Mouse (Mus musculus) frontal cortex, postnatal 14 days (tissue): ENCODE results near the gene Il9.
A peak's percentile ranks its signal among the peaks of the same experiment; 100 is the strongest.

Experiments
- DNase-seq, 2 experiments: peaks; one replicate each; pipeline ENCODE4 v3.0.0; 2022; ENCODE audit warnings: low spot score in 2 of 2

The Il9 gene

DNA sequence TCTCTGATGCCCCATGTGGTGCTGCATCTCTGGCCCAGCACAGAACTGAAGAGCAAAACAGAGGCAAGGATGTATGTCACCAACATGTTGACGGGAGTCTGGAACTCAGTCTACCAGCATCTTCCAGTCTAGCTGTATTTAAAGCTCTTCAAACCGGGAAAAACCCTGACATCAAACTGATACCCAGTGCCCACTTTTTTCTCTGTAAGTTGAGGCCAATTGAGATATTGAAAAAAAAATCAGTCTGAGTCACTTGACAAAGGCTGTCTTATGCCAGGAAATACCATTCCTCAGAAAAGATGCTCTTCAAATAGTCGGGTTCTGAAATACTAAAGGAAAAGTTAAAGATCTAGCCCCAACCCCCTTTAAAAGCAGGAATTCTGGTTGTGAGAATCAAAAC lies at the start of gene Il9:
Gene Il9, minus strand, starts transcription at position 101 of the 400 bp plus-strand sequence.
- no peak for DNase-seq

DNA sequence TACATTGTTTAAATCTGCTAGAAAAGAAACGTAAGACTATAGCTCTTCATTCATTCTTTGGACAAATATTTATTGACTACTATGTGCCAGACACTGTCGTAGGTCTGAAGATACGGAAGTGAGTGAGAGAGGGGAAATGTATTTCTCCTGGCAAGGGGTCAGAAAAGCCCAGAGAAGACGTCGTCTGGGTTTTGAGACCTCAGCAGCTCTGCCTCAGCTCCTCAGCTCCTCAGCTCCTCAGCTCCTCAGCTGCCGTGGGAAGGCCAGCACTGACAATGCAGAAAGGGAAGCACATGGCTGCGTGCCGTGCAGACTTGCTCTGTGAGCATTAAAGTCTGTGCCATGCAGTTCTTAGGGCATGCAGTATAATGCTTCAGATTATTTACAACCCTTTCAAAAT lies 47.6 kb upstream of the Il9 start:
- DNase-seq, result no peak

GRCm38 (mm10) chr13:56529031-56529430 lies 47.0 kb upstream of the Il9 start:
- no peak for DNase-seq

DNA sequence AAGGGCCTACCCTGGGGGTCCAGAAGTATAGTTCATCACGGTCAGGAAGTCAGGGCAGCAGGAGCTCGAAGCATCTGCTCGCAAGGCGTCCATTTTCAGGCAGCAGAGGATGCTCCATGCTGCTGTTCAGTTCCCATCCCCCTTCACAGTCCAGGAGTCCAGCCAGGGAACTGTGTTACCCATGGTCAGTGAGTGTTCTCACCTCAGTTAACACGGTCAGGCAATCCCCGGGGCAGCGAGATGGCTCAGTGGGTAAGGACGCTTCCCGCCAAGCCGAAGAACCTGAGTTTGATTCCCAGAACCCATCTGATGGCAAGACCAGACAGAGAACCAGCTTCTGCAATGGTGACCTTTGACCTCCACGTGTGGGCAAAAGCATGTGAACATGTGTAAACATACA lies 46.2 kb upstream of the Il9 start:
- no peak for DNase-seq

DNA sequence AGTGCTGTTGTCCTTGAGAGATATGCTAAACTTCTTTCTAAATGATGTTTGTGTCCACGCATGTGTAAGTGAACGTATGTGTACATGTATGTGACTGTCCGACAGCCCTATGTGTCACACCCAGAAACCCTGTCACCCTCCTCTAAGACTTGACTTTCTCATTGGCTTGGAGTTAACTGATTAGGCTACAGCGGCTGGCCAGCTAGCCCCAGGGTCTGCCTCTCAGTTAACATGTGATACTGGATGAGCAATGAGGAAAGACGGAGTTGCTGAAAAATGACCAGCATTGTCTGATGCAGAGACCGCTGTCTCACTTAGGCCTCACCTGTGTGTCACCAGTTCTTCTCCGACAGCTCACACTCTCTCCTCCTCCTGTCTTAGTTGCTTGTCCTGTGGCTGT lies 45.8 kb upstream of the Il9 start:
- DNase-seq, result no peak

DNA sequence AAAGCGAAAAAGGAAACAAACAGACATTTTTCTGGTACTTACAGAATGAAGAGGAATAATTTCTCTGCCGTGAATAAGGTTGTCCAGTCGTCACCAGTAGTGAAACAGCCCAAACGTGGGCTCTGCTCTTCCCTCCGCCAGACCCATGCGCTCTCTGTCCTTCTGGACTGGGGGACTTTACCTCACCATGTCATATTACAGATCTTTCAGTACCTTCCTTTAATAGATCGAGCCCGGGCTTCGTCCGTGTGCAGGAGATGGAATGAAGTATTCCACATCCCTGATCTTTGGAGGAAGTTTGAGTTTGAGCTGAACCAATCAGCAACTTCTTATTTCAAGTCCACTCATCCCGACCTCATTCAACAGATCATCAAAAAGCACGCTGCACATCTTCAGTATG lies 44.8 kb upstream of the Il9 start:
- DNase-seq, result no peak

DNA sequence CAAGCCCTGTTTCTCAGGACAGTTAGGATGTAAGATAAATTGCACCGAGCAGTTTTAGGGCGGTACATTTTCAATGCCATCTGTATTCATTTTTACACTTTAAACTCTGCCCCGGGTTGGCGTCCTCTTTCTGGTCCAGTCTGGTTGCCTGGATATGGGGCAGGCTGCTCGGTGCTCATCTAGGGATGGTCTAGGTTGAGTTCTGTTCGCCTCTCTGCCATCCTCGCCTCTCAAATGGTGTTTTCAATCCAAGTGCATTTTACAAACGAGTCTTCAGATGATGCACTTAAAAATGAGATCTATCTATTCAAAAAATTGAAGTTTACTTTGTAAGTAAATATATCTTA lies 40.7 kb upstream of the Il9 start:
- no peak for DNase-seq

DNA sequence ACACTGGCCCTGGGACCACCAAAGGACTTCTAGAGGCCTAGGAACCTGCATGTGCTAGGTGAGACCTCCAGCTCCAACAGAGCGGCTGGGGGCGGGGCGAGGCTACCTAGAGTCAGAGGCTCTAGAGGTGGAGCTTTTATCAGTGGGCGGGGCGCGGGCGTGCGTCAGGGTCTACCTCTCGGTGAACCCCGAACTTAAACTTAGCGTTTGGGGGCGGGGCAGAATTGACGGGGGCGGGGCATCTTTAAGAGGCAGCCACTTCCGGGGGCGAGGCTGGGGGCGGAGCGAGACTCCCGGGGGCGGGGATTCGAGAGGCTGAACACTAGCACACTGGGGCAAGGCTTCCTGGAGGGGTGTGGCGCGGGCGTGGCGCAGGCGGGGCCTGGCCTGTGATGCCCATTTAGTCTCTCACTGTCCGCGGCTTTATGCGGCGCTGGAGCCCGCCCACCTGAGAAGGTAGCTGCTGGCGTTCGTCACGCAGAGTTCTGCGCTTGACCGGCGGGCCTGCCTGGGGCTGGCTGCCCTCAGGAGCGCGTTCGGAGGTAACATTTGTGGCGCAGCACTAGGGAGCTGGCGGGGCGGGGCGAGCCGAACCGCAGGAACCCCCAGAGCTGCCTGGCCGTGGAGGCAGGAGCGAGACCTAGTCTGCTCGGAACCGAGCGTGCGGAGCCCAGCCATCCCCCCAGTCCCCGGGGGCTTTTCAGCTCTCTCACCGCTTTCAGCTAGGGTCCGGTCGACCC lies 40.2 kb upstream of the Il9 start, which contains the start of gene Fbxl21:
Gene Fbxl21, plus strand, starts transcription at position 392 of the 740 bp plus-strand sequence.
- peak; percentile 78 to 83 for DNase-seq

- DNase-seq, result no peak
These were observed 34.8 kb upstream of the Il9 start for GRCm38 (mm10) chr13:56516816-56517215.

- no peak for DNase-seq
These were observed 34.3 kb upstream of the Il9 start for GRCm38 (mm10) chr13:56516311-56516710.

DNA sequence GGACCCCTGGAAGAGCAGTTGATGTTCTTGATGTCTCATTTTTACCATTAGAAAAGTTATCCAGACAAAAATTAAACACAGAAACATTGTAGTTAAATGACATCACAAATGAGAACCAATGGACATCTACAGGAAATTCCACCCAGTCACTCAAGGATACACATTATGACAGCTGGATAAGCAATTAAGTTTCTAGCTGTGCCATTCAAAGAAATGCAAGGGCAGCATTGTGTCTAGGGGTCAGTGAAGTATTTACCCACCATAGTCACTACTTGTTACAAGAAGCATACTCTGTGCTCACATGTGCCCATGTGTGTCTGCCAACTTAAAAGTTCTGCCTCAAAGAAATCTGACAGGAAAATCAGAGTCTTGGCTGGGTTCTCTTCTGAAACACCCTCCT lies 31.5 kb upstream of the Il9 start:
- DNase-seq, result no peak

DNA sequence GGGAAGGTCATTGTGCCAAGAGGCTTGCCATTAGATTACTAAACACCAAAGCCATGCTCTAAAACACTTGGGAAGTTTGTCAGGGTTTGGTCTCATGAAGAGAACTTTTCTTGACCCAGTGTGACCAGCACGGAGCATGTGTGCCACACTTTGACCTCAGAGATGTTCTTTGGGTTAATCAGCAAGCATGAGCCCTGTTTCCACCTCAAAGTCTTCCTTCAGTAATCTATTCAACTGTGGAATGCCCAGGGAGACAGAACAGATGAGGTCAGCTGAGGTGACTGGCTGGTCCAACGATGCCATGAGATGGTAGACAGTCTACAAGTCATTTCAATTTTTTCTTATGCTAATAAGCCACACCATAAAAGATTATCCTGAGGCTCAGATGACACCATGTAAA lies 27.8 kb upstream of the Il9 start:
- no peak for DNase-seq

GRCm38 (mm10) chr13:56506871-56507496 lies 24.9 kb upstream of the Il9 start:
- no peak for DNase-seq

DNA sequence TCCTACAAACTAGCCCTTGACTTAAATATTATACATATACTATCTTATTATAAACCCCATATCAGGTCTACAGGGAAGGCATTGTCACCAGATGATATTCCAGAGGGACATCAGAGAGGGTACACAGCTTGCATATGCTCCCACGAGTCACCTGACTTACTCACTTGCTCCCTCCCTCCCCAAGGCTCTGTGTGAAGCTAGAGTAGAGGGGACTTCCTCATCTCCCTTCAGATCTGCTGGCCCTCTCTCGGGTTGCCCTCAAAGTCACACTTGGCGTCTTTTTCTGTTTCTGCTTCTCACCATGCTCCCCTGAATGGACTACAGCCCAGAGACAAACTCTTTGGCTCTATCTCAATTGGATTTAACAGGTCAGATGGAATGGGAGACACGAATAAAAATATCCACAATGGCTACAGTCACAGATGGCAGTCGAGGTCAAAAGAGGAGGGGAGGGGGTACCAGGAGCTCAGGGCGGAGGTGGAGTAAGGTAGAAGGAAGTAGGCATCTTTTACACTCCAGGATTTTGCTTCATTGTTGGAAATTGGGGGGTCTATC lies 19.9 kb upstream of the Il9 start:
- DNase-seq, result no peak

DNA sequence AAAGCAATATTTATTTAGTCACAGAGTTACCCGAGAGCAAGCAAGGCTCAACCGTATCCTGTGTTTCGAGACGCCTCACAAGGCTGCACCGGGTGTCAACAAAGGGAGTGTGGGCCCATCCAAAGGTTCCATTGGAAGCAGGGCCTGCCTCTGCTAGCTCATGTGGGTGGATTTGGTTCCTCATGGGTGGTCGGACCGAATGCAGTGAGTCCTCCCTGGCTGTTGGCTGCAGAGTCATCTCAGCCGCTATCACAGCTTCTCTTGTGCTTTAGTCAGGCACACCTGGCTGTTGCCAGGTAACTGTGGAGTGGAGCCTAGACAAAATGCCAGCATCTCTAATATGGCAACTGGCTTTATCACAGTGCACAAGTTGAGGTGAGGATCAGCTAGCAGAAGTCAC lies 18.6 kb upstream of the Il9 start:
- no peak for DNase-seq

DNA sequence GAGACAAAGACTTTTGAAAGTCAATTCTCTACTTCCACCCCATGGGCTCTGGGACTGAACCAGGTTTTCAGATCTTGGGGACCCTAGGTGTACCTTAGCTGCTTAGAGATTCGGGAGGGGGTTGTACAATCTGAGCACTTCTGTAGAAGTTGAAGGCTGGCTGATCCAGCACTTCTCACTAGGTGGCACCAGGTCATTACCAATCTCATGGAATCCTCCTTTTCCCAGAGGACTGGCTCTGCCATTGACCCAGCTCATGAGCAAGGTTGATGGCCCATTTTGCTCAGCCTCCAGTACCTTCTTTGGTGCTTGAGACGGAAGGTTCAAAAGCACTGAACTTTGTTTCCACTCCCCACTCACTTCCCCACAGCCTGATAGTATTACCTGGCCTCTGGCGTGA lies 18.1 kb upstream of the Il9 start:
- no peak for DNase-seq

- DNase-seq, result no peak
These were observed 12.4 kb upstream of the Il9 start for GRCm38 (mm10) chr13:56494440-56494839.

DNA sequence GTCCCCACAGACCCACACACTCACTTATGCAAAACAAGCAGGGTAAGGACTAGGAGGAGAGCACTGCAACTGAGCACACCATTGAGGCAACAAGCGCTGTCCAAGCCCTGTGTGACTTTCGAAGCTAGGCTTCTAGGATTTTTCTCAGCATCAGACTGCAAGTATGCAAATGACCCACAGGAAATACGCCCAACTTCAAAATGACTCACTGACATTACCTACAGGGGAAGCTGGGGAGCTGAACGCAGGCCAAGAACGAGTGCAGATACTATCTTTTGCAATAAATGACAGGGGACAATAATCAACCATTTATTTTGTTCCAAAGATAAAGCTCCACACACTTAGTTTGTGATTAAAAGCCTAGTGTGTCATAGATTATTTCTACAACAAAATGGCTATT lies 6.0 kb upstream of the Il9 start:
- DNase-seq, result no peak

DNA sequence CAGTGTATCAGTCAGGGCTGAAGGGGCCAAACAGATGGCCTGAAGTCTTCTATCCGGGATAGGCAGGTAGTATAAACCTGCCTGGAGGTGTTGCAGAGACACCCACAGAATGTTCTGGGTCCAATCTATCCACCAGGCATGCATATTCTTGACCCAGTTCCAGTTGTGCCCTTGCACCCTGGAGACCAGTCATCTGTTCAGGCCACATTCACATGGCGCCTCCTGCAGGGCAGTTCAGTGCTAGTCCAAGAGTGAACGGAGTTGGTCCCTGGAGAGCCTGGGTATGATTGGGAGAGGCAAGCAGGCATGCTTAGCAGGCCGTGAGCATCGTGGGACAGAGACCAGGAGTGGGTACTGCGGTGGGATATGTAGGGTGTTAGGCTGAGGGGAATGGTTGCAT lies 4.0 kb downstream of the Il9 start:
- DNase-seq, result no peak

DNA sequence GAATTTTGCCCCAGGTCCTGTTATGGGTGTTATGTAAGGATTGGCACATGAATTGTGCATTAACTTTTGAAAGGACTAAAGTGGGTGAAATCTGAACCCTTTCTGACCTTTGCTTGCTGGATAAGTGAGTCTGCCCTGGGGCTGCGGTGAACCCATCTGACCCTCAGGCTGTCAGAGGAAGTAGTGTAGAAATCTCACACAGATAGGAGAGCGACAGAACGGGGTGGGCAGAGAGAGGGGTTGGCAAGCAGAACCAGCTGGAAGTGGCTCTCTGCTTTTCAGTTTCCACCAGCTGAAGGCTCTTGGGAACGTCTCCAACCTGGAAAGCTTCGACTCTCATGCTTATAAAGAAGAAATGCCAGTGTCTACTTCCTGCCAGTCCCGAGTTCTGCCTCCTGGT lies 4.8 kb downstream of the Il9 start:
- DNase-seq, result peak; percentile 37 to 45

GRCm38 (mm10) chr13:56476790-56477189 lies 5.3 kb downstream of the Il9 start:
- DNase-seq, result no peak

DNA sequence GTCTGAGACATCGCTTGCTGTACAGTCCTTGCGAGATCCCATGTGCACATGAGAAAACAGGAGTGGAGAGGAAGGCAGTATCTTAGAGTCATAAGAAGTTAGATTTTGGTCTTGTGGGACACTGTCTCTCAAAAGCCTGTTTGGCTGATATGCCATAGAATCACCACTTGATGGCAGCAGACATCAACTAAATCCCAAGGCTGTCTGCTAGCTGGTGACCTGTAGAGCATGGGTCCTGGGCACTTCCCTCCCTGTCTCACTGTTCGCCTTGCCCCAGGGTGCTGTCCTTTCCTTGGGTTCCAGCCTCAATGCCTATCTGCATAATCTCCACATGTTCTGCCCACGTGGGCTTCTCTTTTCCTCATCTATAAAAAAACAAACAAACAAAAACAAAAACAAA lies 6.7 kb downstream of the Il9 start:
- DNase-seq, result peak in 1 of 2 experiments; percentile 19

DNA sequence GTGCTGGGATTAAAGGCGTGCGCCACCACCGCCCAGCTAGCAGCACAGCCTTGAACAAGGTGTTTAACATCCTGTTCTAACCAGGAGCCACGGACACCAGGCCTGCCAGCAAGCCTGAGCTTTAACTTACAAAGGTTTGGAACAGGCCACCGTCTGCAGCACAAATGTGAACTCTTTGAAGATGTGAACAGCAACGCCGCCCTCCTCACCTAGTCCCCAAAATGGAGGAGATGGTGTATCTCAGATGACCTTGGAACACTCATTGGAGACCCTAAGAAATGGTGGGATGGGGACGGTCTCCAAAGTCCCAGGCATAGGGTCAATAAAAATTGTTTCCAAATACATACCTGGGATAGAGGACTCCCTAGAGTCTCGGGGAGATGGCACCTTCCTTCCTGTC lies 9.4 kb downstream of the Il9 start:
- DNase-seq, result no peak
